Mouse (Mus musculus): ENCODE results near the gene Olfr284. TPM values are rescaled to one million over a fixed set of nuclear protein-coding genes. Genes with fewer than 3 reads are reported as not detected.

Olfr284 gene
- not detected in 2 replicates for polyA plus RNA-seq (2015; fragmentation: Nextera tagmentation; extraction: Ambion mirVana)

DNA sequence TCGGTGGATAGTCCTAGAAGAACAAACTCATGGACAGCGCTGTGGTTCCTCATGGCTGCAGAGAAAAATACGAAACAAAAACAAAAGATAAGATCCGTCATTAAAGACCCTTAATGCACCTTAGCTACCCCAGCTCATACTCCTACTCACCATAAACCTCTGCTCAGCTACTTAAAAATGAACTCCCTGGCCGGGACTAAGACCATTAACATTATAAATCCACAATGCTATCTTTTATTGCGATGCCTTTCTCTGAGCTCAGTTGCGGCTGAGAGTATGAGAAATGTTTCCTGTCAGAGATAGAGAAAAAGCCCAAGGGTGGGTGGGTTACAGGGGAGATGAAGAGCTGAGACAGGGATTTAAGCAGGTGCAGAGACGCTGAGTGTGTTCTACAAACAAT lies at the start of gene Olfr284:
TSS of gene Olfr284 (minus strand) at position 101 of the 400 bp plus-strand sequence.
- H3K36me3 ChIP-seq (ENCODE audit: control insufficient read depth, insufficient read depth), result no peaks in the 10 kb centered on the region
- no peaks in the 10 kb centered on the region for H3K9me3 ChIP-seq (ENCODE audit: control insufficient read depth, low read length)
- ATAC-seq, result no peak
- no peak within 1 kb of the TSS for H3K27ac ChIP-seq (ENCODE audit: low read length)
- no peak within 1 kb of the TSS for H3K4me3 ChIP-seq (replicated peaks; ENCODE audit: low read length)
- no peaks in the 10 kb centered on the region for H3K4me1 ChIP-seq (replicated peaks; ENCODE audit: control insufficient read depth, insufficient read depth, low read length)
- no peaks in the 10 kb centered on the region for H3K27me3 ChIP-seq (replicated peaks; ENCODE audit: control insufficient read depth, insufficient read depth, low read length)
- WGBS, result 83% methylated on average over 8 of the region's 8 CpGs
- H3K9ac ChIP-seq (replicated peaks; ENCODE audit: low read depth, low read length), result no peak within 1 kb of the TSS
- H3K4me2 ChIP-seq (ENCODE audit: low read length), result no peak within 1 kb of the TSS

DNA sequence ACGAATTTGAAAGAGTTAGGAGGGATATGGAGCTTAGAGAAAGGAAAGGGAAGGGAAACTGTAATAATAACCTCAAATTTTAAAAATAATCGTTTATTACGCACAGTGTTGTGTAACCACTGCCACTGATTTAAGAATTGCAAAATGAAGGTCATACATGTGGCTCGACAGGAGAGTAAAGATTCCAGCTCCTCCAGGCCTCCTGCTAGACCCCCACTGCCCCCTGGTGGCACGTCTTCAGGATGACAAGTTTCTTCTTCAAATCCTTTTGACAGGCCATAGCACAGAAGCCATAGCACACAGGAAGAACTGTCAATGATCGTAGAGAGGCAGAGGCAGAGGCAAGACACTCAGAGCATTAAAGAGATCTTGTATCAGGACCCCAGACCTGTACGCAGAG lies 49.0 kb upstream of the Olfr284 start:
- H3K27ac ChIP-seq (ENCODE audit: low read length), result no peak overlapping the region
- H3K27me3 ChIP-seq (replicated peaks; ENCODE audit: control insufficient read depth, insufficient read depth, low read length), result no peaks in the 10 kb centered on the region
- no peak overlapping the region for H3K4me3 ChIP-seq (replicated peaks; ENCODE audit: low read length)
- no peaks in the 10 kb centered on the region for H3K4me1 ChIP-seq (replicated peaks; ENCODE audit: control insufficient read depth, insufficient read depth, low read length)
- H3K36me3 ChIP-seq (ENCODE audit: control insufficient read depth, insufficient read depth), result no peaks in the 10 kb centered on the region
- ATAC-seq, result 0 out of 2 replicates have a peak, but pooled peaks have one; percentile 36
- H3K4me2 ChIP-seq (ENCODE audit: low read length), result no peak overlapping the region
- no peak overlapping the region for H3K9ac ChIP-seq (replicated peaks; ENCODE audit: low read depth, low read length)
- no peaks in the 10 kb centered on the region for H3K9me3 ChIP-seq (ENCODE audit: control insufficient read depth, low read length)
- 29% methylated on average over 7 of the region's 7 CpGs for WGBS

DNA sequence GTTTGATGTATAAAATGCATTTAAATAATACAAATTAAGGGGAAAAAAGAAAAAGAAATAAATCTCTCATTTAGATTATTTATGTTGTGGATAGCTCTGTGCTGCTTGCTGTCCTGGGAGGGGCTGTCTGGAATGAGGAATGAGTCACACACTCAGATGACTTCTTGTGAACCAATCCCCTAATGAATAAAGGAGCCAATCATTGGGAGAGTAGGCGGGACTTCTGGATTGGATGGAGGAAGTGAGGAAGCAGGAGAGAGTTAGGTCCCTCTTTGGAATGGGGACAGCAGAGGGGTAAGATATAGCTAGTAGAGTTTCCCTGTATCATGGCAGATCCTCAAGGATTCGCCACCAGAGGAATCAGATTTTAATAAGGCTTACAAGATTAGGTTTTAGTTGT lies 46.8 kb upstream of the Olfr284 start:
- no peak for ATAC-seq
- Histone ChIP-seq H3K9ac (replicated peaks; ENCODE audit: low read depth, low read length) (no peak overlapping the region), H3K36me3 (ENCODE audit: control insufficient read depth, insufficient read depth) (no peaks in the 10 kb centered on the region), H3K27ac (ENCODE audit: low read length) (no peak overlapping the region), H3K4me1 (replicated peaks; ENCODE audit: control insufficient read depth, insufficient read depth, low read length) (no peaks in the 10 kb centered on the region), H3K4me2 (ENCODE audit: low read length) (no peak overlapping the region), H3K27me3 (replicated peaks; ENCODE audit: control insufficient read depth, insufficient read depth, low read length) (no peaks in the 10 kb centered on the region), H3K4me3 (replicated peaks; ENCODE audit: low read length) (no peak overlapping the region), H3K9me3 (ENCODE audit: control insufficient read depth, low read length) (no peaks in the 10 kb centered on the region)
- 82% methylated on average over 2 of the region's 2 CpGs for WGBS

DNA sequence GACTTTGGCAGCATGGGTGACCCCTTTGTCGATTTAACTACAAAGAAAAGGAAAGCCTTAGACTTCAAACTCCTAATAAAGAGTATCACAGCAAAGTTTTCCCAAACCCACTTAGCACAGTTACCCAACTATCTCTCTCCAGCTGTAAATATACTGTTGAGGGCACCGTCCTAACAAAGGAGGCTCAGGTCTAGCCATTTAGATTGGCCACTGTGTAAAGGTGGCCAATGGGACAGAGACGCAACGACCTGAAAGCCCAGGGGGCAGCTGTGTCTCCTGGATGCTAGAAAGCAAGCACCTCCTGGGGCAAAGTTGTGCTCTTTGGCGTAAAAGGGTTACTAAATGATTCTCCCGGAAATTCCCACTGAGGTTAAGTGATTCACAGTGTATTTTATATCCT lies 40.1 kb upstream of the Olfr284 start, which contains the start of gene Olfr283:
TSS of gene Olfr283 (minus strand) at position 101 of the 400 bp plus-strand sequence.
- Histone ChIP-seq H3K4me1 (replicated peaks; ENCODE audit: control insufficient read depth, insufficient read depth, low read length) (no peaks in the 10 kb centered on the region), H3K9ac (replicated peaks; ENCODE audit: low read depth, low read length) (no peak within 1 kb of the TSS), H3K9me3 (ENCODE audit: control insufficient read depth, low read length) (no peaks in the 10 kb centered on the region), H3K4me3 (replicated peaks; ENCODE audit: low read length) (no peak within 1 kb of the TSS), H3K27ac (ENCODE audit: low read length) (no peak within 1 kb of the TSS), H3K36me3 (ENCODE audit: control insufficient read depth, insufficient read depth) (no peaks in the 10 kb centered on the region), H3K27me3 (replicated peaks; ENCODE audit: control insufficient read depth, insufficient read depth, low read length) (no peaks in the 10 kb centered on the region), H3K4me2 (ENCODE audit: low read length) (no peak within 1 kb of the TSS)
- no peak for ATAC-seq
- 89% methylated on average over 6 of the region's 6 CpGs for WGBS

GRCm38 (mm10) chr15:98378209-98378608 lies 37.4 kb upstream of the Olfr284 start:
- no peak for ATAC-seq
- no peaks in the 10 kb centered on the region for H3K4me1 ChIP-seq (replicated peaks; ENCODE audit: control insufficient read depth, insufficient read depth, low read length)
- H3K4me3 ChIP-seq (replicated peaks; ENCODE audit: low read length), result no peak overlapping the region
- WGBS, result 92% methylated on average over 13 of the region's 13 CpGs
- no peak overlapping the region for H3K27ac ChIP-seq (ENCODE audit: low read length)
- H3K36me3 ChIP-seq (ENCODE audit: control insufficient read depth, insufficient read depth), result no peaks in the 10 kb centered on the region
- H3K9me3 ChIP-seq (ENCODE audit: control insufficient read depth, low read length), result no peaks in the 10 kb centered on the region
- H3K27me3 ChIP-seq (replicated peaks; ENCODE audit: control insufficient read depth, insufficient read depth, low read length), result no peaks in the 10 kb centered on the region
- H3K4me2 ChIP-seq (ENCODE audit: low read length), result no peak overlapping the region
- H3K9ac ChIP-seq (replicated peaks; ENCODE audit: low read depth, low read length), result no peak overlapping the region

DNA sequence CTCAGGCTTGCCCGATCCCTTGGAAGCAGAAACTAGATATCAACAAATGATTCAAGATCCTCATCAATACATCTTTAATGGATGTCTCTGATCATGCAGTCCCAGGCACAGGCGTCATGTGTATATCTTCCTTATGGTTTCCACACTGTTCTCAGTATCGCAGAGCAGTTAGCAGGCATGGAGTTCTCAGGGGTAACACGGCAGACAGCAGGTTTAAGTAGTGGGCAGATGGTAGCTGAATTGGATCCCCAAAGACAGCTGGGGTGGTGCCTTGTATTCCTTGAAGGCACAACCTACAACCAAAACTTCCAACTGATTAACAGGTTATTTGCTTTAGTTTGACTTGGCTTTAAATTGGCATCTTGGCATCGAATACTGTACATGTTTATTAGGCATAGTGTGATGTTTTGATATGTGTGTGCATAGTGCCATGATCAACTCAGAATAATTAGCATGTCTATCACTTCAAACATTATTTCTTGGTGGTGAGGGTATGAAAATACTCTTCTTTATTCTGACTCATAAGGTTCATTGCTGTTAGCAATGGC lies 23.5 kb downstream of the Olfr284 start, which contains the start of gene Olfr285:
TSS of gene Olfr285 (minus strand) at position 177 of the 548 bp plus-strand sequence.
- H3K27ac ChIP-seq (ENCODE audit: low read length), result no peak within 1 kb of the TSS
- no peak within 1 kb of the TSS for H3K4me3 ChIP-seq (replicated peaks; ENCODE audit: low read length)
- H3K4me1 ChIP-seq (replicated peaks; ENCODE audit: control insufficient read depth, insufficient read depth, low read length), result no peaks in the 10 kb centered on the region
- no peaks in the 10 kb centered on the region for H3K36me3 ChIP-seq (ENCODE audit: control insufficient read depth, insufficient read depth)
- H3K9ac ChIP-seq (replicated peaks; ENCODE audit: low read depth, low read length), result no peak within 1 kb of the TSS
- no peaks in the 10 kb centered on the region for H3K9me3 ChIP-seq (ENCODE audit: control insufficient read depth, low read length)
- peak; percentile 74 for ATAC-seq
- 68% methylated on average over 5 of the region's 5 CpGs for WGBS
- H3K27me3 ChIP-seq (replicated peaks; ENCODE audit: control insufficient read depth, insufficient read depth, low read length), result no peaks in the 10 kb centered on the region
- H3K4me2 ChIP-seq (ENCODE audit: low read length), result no peak within 1 kb of the TSS

- WGBS, result 53% methylated on average over 6 of the region's 6 CpGs
Measured at GRCm38 (mm10) chr15:98315703-98316102, 25.1 kb downstream of the Olfr284 start.

DNA sequence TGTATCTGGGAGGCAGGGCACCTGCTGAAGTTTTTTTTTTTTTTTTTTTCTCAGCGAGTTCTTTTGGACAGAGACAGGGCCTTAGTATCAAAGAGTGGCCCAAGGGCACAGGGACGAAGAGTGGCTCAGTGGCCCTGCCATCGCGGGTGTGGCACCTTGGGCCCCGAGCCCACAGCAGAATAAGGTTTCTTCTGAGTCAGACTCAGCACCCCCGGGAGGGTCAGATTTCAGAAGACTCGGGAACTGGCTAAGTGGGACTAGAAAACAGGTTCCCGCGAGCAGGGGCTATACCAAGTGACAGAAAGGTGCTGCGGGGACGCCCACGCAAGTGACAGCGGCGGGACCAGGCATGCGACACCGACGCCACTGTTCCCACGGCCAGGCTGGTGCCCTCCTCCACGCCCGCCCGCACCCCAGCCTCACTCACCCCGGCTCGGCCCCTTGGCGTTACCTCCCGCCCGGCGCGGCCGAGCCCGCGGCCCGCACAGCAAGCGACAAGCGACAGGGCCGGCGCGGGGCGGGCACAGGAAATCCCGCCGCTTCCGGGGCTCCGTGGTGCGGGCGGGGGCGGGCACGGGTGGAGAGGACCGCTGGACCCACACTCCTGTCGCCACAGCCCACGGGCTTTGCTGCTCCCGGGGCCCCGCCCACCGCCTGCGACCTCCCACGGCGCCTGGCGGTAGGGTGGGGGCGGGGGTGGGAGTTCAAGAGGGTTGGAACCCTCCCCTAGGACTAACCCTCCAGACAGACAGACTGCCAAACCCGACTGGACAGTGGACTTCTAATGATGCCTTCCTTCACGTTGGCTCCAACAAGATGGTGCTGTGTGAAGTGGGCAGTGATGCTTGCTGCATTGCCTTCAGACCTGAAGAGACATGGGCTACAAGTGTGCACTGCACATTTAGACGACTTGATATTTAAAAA lies 44.9 kb downstream of the Olfr284 start, which contains the start of gene Zfp641:
TSS of gene Zfp641 (minus strand) at position 534 of the 924 bp plus-strand sequence.
- no peaks in the 10 kb centered on the region for H3K9me3 ChIP-seq (ENCODE audit: control insufficient read depth, low read length)
- peak within 1 kb of the TSS; percentile 83 for H3K9ac ChIP-seq (replicated peaks; ENCODE audit: low read depth, low read length)
- ATAC-seq, result peak; percentile 72
- H3K4me3 ChIP-seq (replicated peaks; ENCODE audit: low read length), result peak within 1 kb of the TSS; percentile 72
- WGBS, result 1% methylated on average over 46 of the region's 60 CpGs
- H3K4me2 ChIP-seq (ENCODE audit: low read length), result peak within 1 kb of the TSS; percentile 84
- H3K27me3 ChIP-seq (replicated peaks; ENCODE audit: control insufficient read depth, insufficient read depth, low read length), result no peaks in the 10 kb centered on the region
- no peak within 1 kb of the TSS for H3K27ac ChIP-seq (ENCODE audit: low read length)
- no peaks in the 10 kb centered on the region; the same call in 1 of the 2 replicates for H3K4me1 ChIP-seq (replicated peaks; ENCODE audit: control insufficient read depth, insufficient read depth, low read length)
- H3K36me3 ChIP-seq (ENCODE audit: control insufficient read depth, insufficient read depth), result no peaks in the 10 kb centered on the region

More at GRCm38 (mm10) chr15:98315703-98316102, 25.1 kb downstream of the Olfr284 start:
- no peaks in the 10 kb centered on the region for H3K36me3 ChIP-seq (ENCODE audit: control insufficient read depth, insufficient read depth)
- no peaks in the 10 kb centered on the region for H3K27me3 ChIP-seq (replicated peaks; ENCODE audit: control insufficient read depth, insufficient read depth, low read length)
- no peak overlapping the region for H3K9ac ChIP-seq (replicated peaks; ENCODE audit: low read depth, low read length)
- no peak overlapping the region for H3K4me2 ChIP-seq (ENCODE audit: low read length)
- no peak overlapping the region for H3K4me3 ChIP-seq (replicated peaks; ENCODE audit: low read length)
- no peak overlapping the region for H3K27ac ChIP-seq (ENCODE audit: low read length)
- no peaks in the 10 kb centered on the region for H3K4me1 ChIP-seq (replicated peaks; ENCODE audit: control insufficient read depth, insufficient read depth, low read length)
- ATAC-seq, result no peak
- H3K9me3 ChIP-seq (ENCODE audit: control insufficient read depth, low read length), result no peaks in the 10 kb centered on the region

DNA sequence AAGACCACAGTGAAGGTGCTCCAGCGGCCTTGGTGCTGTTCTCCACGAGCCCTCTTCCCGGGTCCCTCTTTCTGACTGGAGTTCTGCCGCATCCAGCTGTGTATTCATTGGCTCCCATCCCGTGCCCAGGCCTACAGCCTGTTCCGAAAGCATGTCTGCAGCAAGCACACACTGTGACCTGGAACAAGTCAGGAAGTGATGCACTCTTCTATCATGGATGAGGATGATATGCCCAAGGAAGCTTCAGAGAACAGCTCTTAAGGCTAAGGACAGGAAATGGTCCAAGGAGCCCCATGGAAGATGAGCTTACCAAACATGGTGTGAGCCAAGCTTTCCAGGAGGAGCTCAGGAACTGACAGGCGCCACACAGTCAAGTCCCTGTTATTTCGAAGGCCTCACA lies 47.1 kb downstream of the Olfr284 start:
- WGBS, result 93% methylated on average over 8 of the region's 8 CpGs
- H3K4me1 ChIP-seq (replicated peaks; ENCODE audit: control insufficient read depth, insufficient read depth, low read length), result no peaks in the 10 kb centered on the region; the same call in 1 of the 2 replicates
- H3K4me2 ChIP-seq (ENCODE audit: low read length), result no peak overlapping the region
- H3K27ac ChIP-seq (ENCODE audit: low read length), result no peak overlapping the region
- H3K36me3 ChIP-seq (ENCODE audit: control insufficient read depth, insufficient read depth), result no peaks in the 10 kb centered on the region
- H3K27me3 ChIP-seq (replicated peaks; ENCODE audit: control insufficient read depth, insufficient read depth, low read length), result no peaks in the 10 kb centered on the region
- H3K4me3 ChIP-seq (replicated peaks; ENCODE audit: low read length), result no peak overlapping the region
- no peak for ATAC-seq
- no peak overlapping the region for H3K9ac ChIP-seq (replicated peaks; ENCODE audit: low read depth, low read length)
- no peaks in the 10 kb centered on the region for H3K9me3 ChIP-seq (ENCODE audit: control insufficient read depth, low read length)
